Mouse (Mus musculus): ENCODE measurements around the gene Lgr5. TPM values are rescaled to one million over a fixed set of nuclear protein-coding genes. Genes with fewer than 3 reads are reported as not detected.

Gene Lgr5
- polyA plus RNA-seq, 1 experiment, result 0.04 TPM

GRCm38 (mm10) chr10:115553352-115554113 is 34.0 kb downstream of the Lgr5 start:
- no peaks in the 10 kb centered on the region for H3K36me3 ChIP-seq (ENCODE audit: control insufficient read depth, insufficient read depth)
- H3ac ChIP-seq (ENCODE audit: control insufficient read depth, insufficient read length, low read depth), result no peak overlapping the region
- no peak for TF ChIP-seq USF1 (IDR thresholded peaks at IDR 0.05; ENCODE audit: low read depth)
- no peak for TF ChIP-seq MAX (IDR thresholded peaks at IDR 0.05)
- TF ChIP-seq FOSL1 (IDR thresholded peaks at IDR 0.05; ENCODE audit: insufficient read depth, low read length, poor library complexity, severe bottlenecking), result no peak
- no peak for TF ChIP-seq CEBPB (IDR thresholded peaks at IDR 0.05; ENCODE audit: low read depth)
- TF ChIP-seq MYOG (IDR thresholded peaks at IDR 0.05; ENCODE audit: control insufficient read depth, extremely low read depth, insufficient read length), result no peak
- no peak for TF ChIP-seq CTCF (IDR thresholded peaks at IDR 0.05; ENCODE audit: control insufficient read depth, insufficient read depth, insufficient read length)
- TF ChIP-seq MYOD1 (IDR thresholded peaks at IDR 0.05; ENCODE audit: control insufficient read depth, insufficient read length, low read depth), result no peak
- H3K79me3 ChIP-seq (ENCODE audit: low read depth), result no peaks in the 10 kb centered on the region
- H3K4me3 ChIP-seq (ENCODE audit: insufficient read depth, poor library complexity, severe bottlenecking), result no peak overlapping the region
- peaks cover 3% of the 10 kb centered on the region for H3K27me3 ChIP-seq (ENCODE audit: control insufficient read depth, insufficient read depth, insufficient read length)
- H3K79me2 ChIP-seq (ENCODE audit: control insufficient read depth, insufficient read depth), result no peaks in the 10 kb centered on the region

- Histone ChIP-seq H3K79me2 (ENCODE audit: control insufficient read depth, insufficient read depth) (no peaks in the 10 kb centered on the region), H3K36me3 (ENCODE audit: control insufficient read depth, insufficient read depth) (no peaks in the 10 kb centered on the region), H3K27me3 (ENCODE audit: control insufficient read depth, insufficient read depth, insufficient read length) (peaks cover 3% of the 10 kb centered on the region), H3K79me3 (ENCODE audit: low read depth) (no peaks in the 10 kb centered on the region), H3ac (ENCODE audit: control insufficient read depth, insufficient read length, low read depth) (no peak overlapping the region), H3K4me3 (ENCODE audit: insufficient read depth, poor library complexity, severe bottlenecking) (no peak overlapping the region)
- TF ChIP-seq CTCF (IDR thresholded peaks at IDR 0.05; ENCODE audit: control insufficient read depth, insufficient read depth, insufficient read length), result no peak
- no peak for TF ChIP-seq MYOD1 (IDR thresholded peaks at IDR 0.05; ENCODE audit: control insufficient read depth, insufficient read length, low read depth)
- no peak for TF ChIP-seq MYOG (IDR thresholded peaks at IDR 0.05; ENCODE audit: control insufficient read depth, extremely low read depth, insufficient read length)
- TF ChIP-seq MAX (IDR thresholded peaks at IDR 0.05), result no peak
- TF ChIP-seq USF1 (IDR thresholded peaks at IDR 0.05; ENCODE audit: low read depth), result no peak
- TF ChIP-seq CEBPB (IDR thresholded peaks at IDR 0.05; ENCODE audit: low read depth), result no peak
- TF ChIP-seq FOSL1 (IDR thresholded peaks at IDR 0.05; ENCODE audit: insufficient read depth, low read length, poor library complexity, severe bottlenecking), result no peak
These were observed 36.5 kb downstream of the Lgr5 start for GRCm38 (mm10) chr10:115551069-115551468.

- Histone ChIP-seq H3ac (ENCODE audit: control insufficient read depth, insufficient read length, low read depth) (no peak overlapping the region), H3K79me2 (ENCODE audit: control insufficient read depth, insufficient read depth) (no peaks in the 10 kb centered on the region)
These were observed 37.3 kb downstream of the Lgr5 start for GRCm38 (mm10) chr10:115550253-115550652.

GRCm38 (mm10) chr10:115542917-115543316 is 44.7 kb downstream of the Lgr5 start:
- H3K4me3 ChIP-seq (ENCODE audit: insufficient read depth, poor library complexity, severe bottlenecking), result no peak overlapping the region
- no peaks in the 10 kb centered on the region for H3K79me2 ChIP-seq (ENCODE audit: control insufficient read depth, insufficient read depth)
- TF ChIP-seq MYOG (IDR thresholded peaks at IDR 0.05; ENCODE audit: control insufficient read depth, extremely low read depth, insufficient read length), result no peak
- TF ChIP-seq CTCF (IDR thresholded peaks at IDR 0.05; ENCODE audit: control insufficient read depth, insufficient read depth, insufficient read length), result no peak
- TF ChIP-seq FOSL1 (IDR thresholded peaks at IDR 0.05; ENCODE audit: insufficient read depth, low read length, poor library complexity, severe bottlenecking), result no peak
- no peak for TF ChIP-seq USF1 (IDR thresholded peaks at IDR 0.05; ENCODE audit: low read depth)
- no peak for TF ChIP-seq MAX (IDR thresholded peaks at IDR 0.05)
- TF ChIP-seq CEBPB (IDR thresholded peaks at IDR 0.05; ENCODE audit: low read depth), result no peak
- no peak for TF ChIP-seq MYOD1 (IDR thresholded peaks at IDR 0.05; ENCODE audit: control insufficient read depth, insufficient read length, low read depth)
- H3K79me3 ChIP-seq (ENCODE audit: low read depth), result no peaks in the 10 kb centered on the region
- H3K36me3 ChIP-seq (ENCODE audit: control insufficient read depth, insufficient read depth), result no peaks in the 10 kb centered on the region
- H3ac ChIP-seq (ENCODE audit: control insufficient read depth, insufficient read length, low read depth), result no peak overlapping the region
- no peaks in the 10 kb centered on the region for H3K27me3 ChIP-seq (ENCODE audit: control insufficient read depth, insufficient read depth, insufficient read length)

More at GRCm38 (mm10) chr10:115550253-115550652, 37.3 kb downstream of the Lgr5 start:
- no peaks in the 10 kb centered on the region for H3K36me3 ChIP-seq (ENCODE audit: control insufficient read depth, insufficient read depth)
- TF ChIP-seq MYOD1 (IDR thresholded peaks at IDR 0.05; ENCODE audit: control insufficient read depth, insufficient read length, low read depth) (no peak), MYOG (IDR thresholded peaks at IDR 0.05; ENCODE audit: control insufficient read depth, extremely low read depth, insufficient read length) (no peak), CEBPB (IDR thresholded peaks at IDR 0.05; ENCODE audit: low read depth) (no peak), USF1 (IDR thresholded peaks at IDR 0.05; ENCODE audit: low read depth) (no peak), FOSL1 (IDR thresholded peaks at IDR 0.05; ENCODE audit: insufficient read depth, low read length, poor library complexity, severe bottlenecking) (no peak), MAX (IDR thresholded peaks at IDR 0.05) (no peak), CTCF (IDR thresholded peaks at IDR 0.05; ENCODE audit: control insufficient read depth, insufficient read depth, insufficient read length) (no peak)
- H3K27me3 ChIP-seq (ENCODE audit: control insufficient read depth, insufficient read depth, insufficient read length), result peaks cover 3% of the 10 kb centered on the region
- no peaks in the 10 kb centered on the region for H3K79me3 ChIP-seq (ENCODE audit: low read depth)
- H3K4me3 ChIP-seq (ENCODE audit: insufficient read depth, poor library complexity, severe bottlenecking), result no peak overlapping the region

GRCm38 (mm10) chr10:115530746-115531145 is 56.8 kb downstream of the Lgr5 start:
- H3K79me3 ChIP-seq (ENCODE audit: low read depth), result no peaks in the 10 kb centered on the region
- H3K4me3 ChIP-seq (ENCODE audit: insufficient read depth, poor library complexity, severe bottlenecking), result no peak overlapping the region
- H3ac ChIP-seq (ENCODE audit: control insufficient read depth, insufficient read length, low read depth), result no peak overlapping the region
- TF ChIP-seq MYOD1 (IDR thresholded peaks at IDR 0.05; ENCODE audit: control insufficient read depth, insufficient read length, low read depth) (no peak), FOSL1 (IDR thresholded peaks at IDR 0.05; ENCODE audit: insufficient read depth, low read length, poor library complexity, severe bottlenecking) (no peak), MAX (IDR thresholded peaks at IDR 0.05) (no peak), CEBPB (IDR thresholded peaks at IDR 0.05; ENCODE audit: low read depth) (no peak), CTCF (IDR thresholded peaks at IDR 0.05; ENCODE audit: control insufficient read depth, insufficient read depth, insufficient read length) (no peak), MYOG (IDR thresholded peaks at IDR 0.05; ENCODE audit: control insufficient read depth, extremely low read depth, insufficient read length) (no peak), USF1 (IDR thresholded peaks at IDR 0.05; ENCODE audit: low read depth) (no peak)
- no peaks in the 10 kb centered on the region for H3K79me2 ChIP-seq (ENCODE audit: control insufficient read depth, insufficient read depth)
- H3K27me3 ChIP-seq (ENCODE audit: control insufficient read depth, insufficient read depth, insufficient read length), result no peaks in the 10 kb centered on the region
- no peaks in the 10 kb centered on the region for H3K36me3 ChIP-seq (ENCODE audit: control insufficient read depth, insufficient read depth)

Data from C2C12 (cell line).